In the genomic region with DNA sequence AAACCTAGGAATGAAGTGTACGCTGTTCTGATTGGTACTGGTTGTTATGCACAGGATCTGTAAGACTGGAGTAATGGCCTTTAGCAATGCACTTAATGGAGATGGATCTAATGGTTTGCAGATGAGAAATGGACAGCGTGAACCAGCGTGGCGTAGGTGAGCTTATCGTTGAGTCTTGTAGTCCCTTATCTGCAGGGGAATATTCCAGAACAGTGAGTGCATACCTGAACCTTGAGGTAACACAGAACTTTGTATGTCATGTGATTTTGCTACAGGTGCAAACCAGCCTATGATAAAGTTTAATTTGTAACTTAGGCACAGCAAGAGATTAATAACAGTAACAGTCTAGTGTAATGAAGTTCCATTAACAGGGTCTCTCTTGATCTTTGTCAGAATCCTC, we compare ENCODE assay signal across 25 mouse cellular contexts. TPM values are rescaled to one million over a fixed set of nuclear protein-coding genes. Genes with fewer than 3 reads are reported as not detected.
DNase-seq lines count a peak whose midpoint lies in the region; ATAC-seq and TF ChIP-seq lines count a peak whose summit lies in the region.
"Had no signal": no experiment of that assay in that cellular context is flagged by ENCODE, and none has a peak within 500 bp of the region (broad histone marks: within the 10 kb centered on the region; RNA-seq: fewer than 3 reads in every experiment).

No protein-coding gene starts in this region.

- H3K4me2 ChIP-seq in liver, postnatal 0 days (ENCODE audit: low read depth, low read length), result no peak overlapping the region
- H3K4me2 ChIP-seq in intestine, embryonic 15.5 days (replicated peaks), result no peak overlapping the region
- no peak overlapping the region for H3K4me2 ChIP-seq in intestine, embryonic 16.5 days (ENCODE audit: low read depth, low read length)
- H3K4me2 ChIP-seq: embryonic facial prominence, embryonic 12.5 days; forebrain, embryonic 13.5 days; forebrain, embryonic 15.5 days had no signal

- peaks cover 36% of the 10 kb centered on the region; the same call in 1 of the 2 replicates for H3K79me2 ChIP-seq in liver, adult 2 months (ENCODE audit: control insufficient read depth, insufficient read depth, low read length)

- no peak overlapping the region for H3K27ac ChIP-seq in liver, adult 2 months (replicated peaks; ENCODE audit: insufficient read depth, low read depth, low read length)
- H3K27ac ChIP-seq in liver, postnatal 0 days (ENCODE audit: low read depth), result no peak overlapping the region
- no peak overlapping the region for H3K27ac ChIP-seq in intestine, embryonic 15.5 days
- H3K27ac ChIP-seq in intestine, embryonic 16.5 days (ENCODE audit: low read length), result peak overlapping the region; percentile 6; the same call in 1 of the 2 replicates
- H3K27ac ChIP-seq in small intestine, adult 2 months (ENCODE audit: insufficient read depth, low read depth, low read length), result peak overlapping the region; percentile 75
- no peak overlapping the region for H3K27ac ChIP-seq in embryonic facial prominence, embryonic 10.5 days (replicated peaks)
- H3K27ac ChIP-seq: embryonic facial prominence, embryonic 12.5 days; forebrain, embryonic 13.5 days; forebrain, embryonic 15.5 days had no signal

- H3K9ac ChIP-seq in liver, adult 2 months (ENCODE audit: low read depth, low read length), result no peak overlapping the region
- no peak overlapping the region for H3K9ac ChIP-seq in liver, postnatal 0 days (replicated peaks)
- H3K9ac ChIP-seq in intestine, embryonic 15.5 days, result no peak overlapping the region
- H3K9ac ChIP-seq in intestine, embryonic 16.5 days (ENCODE audit: low read depth, low read length), result no peak overlapping the region
- H3K9ac ChIP-seq: embryonic facial prominence, embryonic 12.5 days; forebrain, embryonic 13.5 days; forebrain, embryonic 15.5 days; forebrain, postnatal 0 days had no signal

- no peaks in the 10 kb centered on the region for H3K27me3 ChIP-seq in liver, adult 2 months (ENCODE audit: control insufficient read depth, insufficient read depth, low read length)
- H3K27me3 ChIP-seq in liver, postnatal 0 days (ENCODE audit: insufficient read depth, low read length), result no peaks in the 10 kb centered on the region
- H3K27me3 ChIP-seq in intestine, embryonic 15.5 days (replicated peaks), result no peaks in the 10 kb centered on the region
- no peaks in the 10 kb centered on the region for H3K27me3 ChIP-seq in intestine, embryonic 16.5 days (replicated peaks; ENCODE audit: control insufficient read depth, insufficient read depth, low read length)
- H3K27me3 ChIP-seq in small intestine, adult 2 months (ENCODE audit: control insufficient read depth, insufficient read depth, low read length), result no peaks in the 10 kb centered on the region
- no peaks in the 10 kb centered on the region for H3K27me3 ChIP-seq in embryonic facial prominence, embryonic 10.5 days (replicated peaks; ENCODE audit: low read depth, poor library complexity, severe bottlenecking)
- H3K27me3 ChIP-seq: embryonic facial prominence, embryonic 12.5 days; forebrain, embryonic 13.5 days; forebrain, embryonic 15.5 days had no signal

- no peaks in the 10 kb centered on the region for H3K9me3 ChIP-seq in liver, postnatal 0 days (ENCODE audit: low read length)
- H3K9me3 ChIP-seq in intestine, embryonic 15.5 days, result no peaks in the 10 kb centered on the region
- no peaks in the 10 kb centered on the region for H3K9me3 ChIP-seq in intestine, embryonic 16.5 days (ENCODE audit: control insufficient read depth, low read length)
- no peaks in the 10 kb centered on the region; the same call in 1 of the 2 replicates for H3K9me3 ChIP-seq in embryonic facial prominence, embryonic 10.5 days
- H3K9me3 ChIP-seq: embryonic facial prominence, embryonic 12.5 days; forebrain, embryonic 13.5 days; forebrain, embryonic 15.5 days had no signal

- 91% methylated on average over 5 of the region's 5 CpGs for WGBS in liver, adult 2 months
- 87% methylated on average over 5 of the region's 5 CpGs for WGBS in liver, postnatal 0 days (ENCODE audit: insufficient replicate concordance)
- WGBS in intestine, embryonic 15.5 days, result 80% methylated on average over 5 of the region's 5 CpGs
- 72% methylated on average over 5 of the region's 5 CpGs for WGBS in intestine, embryonic 16.5 days
- WGBS in small intestine, adult 2 months, result 37% methylated on average over 5 of the region's 5 CpGs
- WGBS in embryonic facial prominence, embryonic 10.5 days, result 95% methylated on average over 5 of the region's 5 CpGs

- no peaks in the 10 kb centered on the region for H3K36me3 ChIP-seq in liver, adult 2 months (ENCODE audit: control insufficient read depth, insufficient read depth, low read length)
- no peaks in the 10 kb centered on the region for H3K36me3 ChIP-seq in liver, postnatal 0 days (replicated peaks; ENCODE audit: insufficient read depth, low read length)
- H3K36me3 ChIP-seq in intestine, embryonic 15.5 days, result no peaks in the 10 kb centered on the region
- no peaks in the 10 kb centered on the region for H3K36me3 ChIP-seq in intestine, embryonic 16.5 days (ENCODE audit: control insufficient read depth, insufficient read depth, low read length)
- H3K36me3 ChIP-seq in small intestine, adult 2 months (ENCODE audit: control insufficient read depth, insufficient read depth, low read length), result no peaks in the 10 kb centered on the region
- peaks cover 21% of the 10 kb centered on the region for H3K36me3 ChIP-seq in embryonic facial prominence, embryonic 10.5 days (replicated peaks)
- H3K36me3 ChIP-seq: embryonic facial prominence, embryonic 12.5 days; forebrain, embryonic 15.5 days had no signal

- no peak for TF ChIP-seq EP300 in liver, postnatal 0 days (IDR thresholded peaks at IDR 0.05; ENCODE audit: low read depth)

- H3K4me1 ChIP-seq in liver, adult 2 months (ENCODE audit: control insufficient read depth, insufficient read depth, low read length), result peaks cover 31% of the 10 kb centered on the region
- peaks cover 24% of the 10 kb centered on the region for H3K4me1 ChIP-seq in liver, postnatal 0 days (ENCODE audit: insufficient read depth)
- peaks cover 14% of the 10 kb centered on the region for H3K4me1 ChIP-seq in intestine, embryonic 15.5 days (replicated peaks)
- H3K4me1 ChIP-seq in intestine, embryonic 16.5 days (ENCODE audit: control insufficient read depth, insufficient read depth, low read length), result peaks cover 37% of the 10 kb centered on the region
- H3K4me1 ChIP-seq in small intestine, adult 2 months (ENCODE audit: control insufficient read depth, insufficient read depth, insufficient read length, low read length), result peaks cover 18% of the 10 kb centered on the region; the same call in 1 of the 2 replicates
- H3K4me1 ChIP-seq in embryonic facial prominence, embryonic 10.5 days, result peaks cover 19% of the 10 kb centered on the region

- no peak for TF ChIP-seq CTCF in liver, adult 2 months (IDR thresholded peaks at IDR 0.05; ENCODE audit: low read depth, low read length)
- TF ChIP-seq CTCF in liver, postnatal 0 days (IDR thresholded peaks at IDR 0.05; ENCODE audit: low read depth), result no peak
- TF ChIP-seq CTCF in small intestine, adult 2 months (IDR thresholded peaks at IDR 0.05; ENCODE audit: extremely low read depth, insufficient read length, insufficient replicate concordance, low read depth, low read length), result no peak

- DNase-seq in liver, adult 2 months (ENCODE audit: extremely low read depth, low read depth, low spot score), result peak; percentile 55
- DNase-seq in liver, postnatal 0 days, result no peak
- no peak for DNase-seq in layer of hippocampus, postnatal 25 days (ENCODE audit: extremely low spot score in 1 of 2, low spot score in 1 of 2)
- DNase-seq in embryonic facial prominence, embryonic 10.5 days (ENCODE audit: low spot score), result no peak
- DNase-seq: adrenal gland, adult 2 months; adrenal gland, postnatal 10 days; adrenal gland, postnatal 25 days; cerebellum, adult 11 months; cerebellum, adult 18-20 months; cerebellum, adult 8-10 months; cerebellum, adult 9-11 months; cerebellum, postnatal 14 days; embryo, embryonic 11 days; forebrain, postnatal 0 days had no signal

- H3K4me3 ChIP-seq in liver, adult 2 months (ENCODE audit: insufficient read depth, low read depth, low read length), result no peak overlapping the region
- no peak overlapping the region for H3K4me3 ChIP-seq in liver, postnatal 0 days (ENCODE audit: low read depth, low read length)
- H3K4me3 ChIP-seq in intestine, embryonic 15.5 days (replicated peaks), result no peak overlapping the region
- H3K4me3 ChIP-seq in intestine, embryonic 16.5 days (ENCODE audit: low read length), result no peak overlapping the region
- H3K4me3 ChIP-seq in small intestine, adult 2 months (ENCODE audit: low read depth, low read length), result no peak overlapping the region
- no peak overlapping the region for H3K4me3 ChIP-seq in embryonic facial prominence, embryonic 10.5 days
- H3K4me3 ChIP-seq: embryonic facial prominence, embryonic 12.5 days; forebrain, embryonic 13.5 days; forebrain, embryonic 15.5 days had no signal

- TF ChIP-seq POLR2A in liver, adult 2 months (IDR thresholded peaks at IDR 0.05; ENCODE audit: extremely low read depth, insufficient read depth, low read length), result no peak
- no peak for TF ChIP-seq POLR2A in small intestine, adult 2 months (IDR thresholded peaks at IDR 0.05; ENCODE audit: low read depth, low read length)

- no peak for ATAC-seq in liver, postnatal 0 days
- peak; percentile 52 for ATAC-seq in intestine, embryonic 15.5 days
- peak; percentile 61 for ATAC-seq in intestine, embryonic 16.5 days
- ATAC-seq: forebrain, embryonic 13.5 days; forebrain, embryonic 15.5 days; forebrain, postnatal 0 days had no signal

RNA-seq across cellular contexts. Expression of a gene that starts 6.2 kb away (rescaled TPM):
- 26.6 and 31.8 TPM in 2 replicates for total RNA-seq in liver, adult 2 months (2014; rRNA removed)
- 59.7 and 73.9 TPM in 2 replicates for polyA plus RNA-seq in liver, adult 2 months (2012; rRNA removed)
- 9.3 and 9.8 TPM in 2 replicates for polyA plus RNA-seq in liver, postnatal 0 days (2015; fragmentation: Nextera tagmentation; extraction: Ambion mirVana)
- 37.3 and 38.1 TPM in 2 replicates for polyA plus RNA-seq in intestine, embryonic 15.5 days (2015; fragmentation: Nextera tagmentation; extraction: Ambion mirVana)
- 52.2 and 57.8 TPM in 2 replicates for polyA plus RNA-seq in intestine, embryonic 16.5 days (2015; fragmentation: Nextera tagmentation; extraction: Ambion mirVana)
- polyA plus RNA-seq in small intestine, adult 2 months (2012; rRNA removed), result 36.4 and 107 TPM in 2 replicates
- total RNA-seq in layer of hippocampus, postnatal 25 days (2021), result 10 to 100 TPM; 36.7 to 37.8 TPM
- polyA plus RNA-seq in embryonic facial prominence, embryonic 10.5 days (2016; fragmentation: Nextera tagmentation; extraction: Ambion mirVana), result 21.0 and 21.7 TPM in 2 replicates

RNA-seq across cellular contexts. Expression of a gene that starts 33.0 kb away (rescaled TPM):
- total RNA-seq in liver, adult 2 months (2014; rRNA removed), result not detected in 2 replicates
- polyA plus RNA-seq in liver, adult 2 months (2012; rRNA removed), result not detected in 2 replicates
- not detected in 2 replicates for polyA plus RNA-seq in liver, postnatal 0 days (2015; fragmentation: Nextera tagmentation; extraction: Ambion mirVana)
- polyA plus RNA-seq in intestine, embryonic 15.5 days (2015; fragmentation: Nextera tagmentation; extraction: Ambion mirVana), result 0.19 and 0.38 TPM in 2 replicates
- polyA plus RNA-seq in intestine, embryonic 16.5 days (2015; fragmentation: Nextera tagmentation; extraction: Ambion mirVana), result 0.15 and 0.29 TPM in 2 replicates
- 0.04 and 0.05 TPM in 2 replicates for polyA plus RNA-seq in small intestine, adult 2 months (2012; rRNA removed)
- total RNA-seq in layer of hippocampus, postnatal 25 days (2021), result not detected
- not detected in 2 replicates for polyA plus RNA-seq in embryonic facial prominence, embryonic 10.5 days (2016; fragmentation: Nextera tagmentation; extraction: Ambion mirVana)
- total RNA-seq: adrenal gland, adult 2 months; adrenal gland, postnatal 25 days; forebrain, postnatal 0 days had no signal
- polyA plus RNA-seq: adrenal gland, adult 2 months; brain, embryonic 14.5 days; C2C12; cortical plate, adult 2 months; forebrain, embryonic 11.5 days; forebrain, embryonic 13.5 days; forebrain, embryonic 15.5 days; forebrain, postnatal 0 days had no signal

RNA-seq across cellular contexts. Expression of a gene that starts 42.7 kb away (rescaled TPM):
- total RNA-seq in liver, adult 2 months (2014; rRNA removed), result 0.74 and 1.2 TPM in 2 replicates
- polyA plus RNA-seq in liver, adult 2 months (2012; rRNA removed), result 0.23 and 0.30 TPM in 2 replicates
- 0.31 and 0.44 TPM in 2 replicates for polyA plus RNA-seq in liver, postnatal 0 days (2015; fragmentation: Nextera tagmentation; extraction: Ambion mirVana)
- 0.38 and 0.78 TPM in 2 replicates for polyA plus RNA-seq in intestine, embryonic 15.5 days (2015; fragmentation: Nextera tagmentation; extraction: Ambion mirVana)
- 1.2 and 1.8 TPM in 2 replicates for polyA plus RNA-seq in intestine, embryonic 16.5 days (2015; fragmentation: Nextera tagmentation; extraction: Ambion mirVana)
- 0.11 and 0.28 TPM in 2 replicates for polyA plus RNA-seq in small intestine, adult 2 months (2012; rRNA removed)
- total RNA-seq in layer of hippocampus, postnatal 25 days (2021), result 10 to 100 TPM in 1 of 2 experiments, 1 to 10 TPM in 1; 8.1 to 14.3 TPM
- polyA plus RNA-seq in embryonic facial prominence, embryonic 10.5 days (2016; fragmentation: Nextera tagmentation; extraction: Ambion mirVana), result 0.22 and 0.25 TPM in 2 replicates
- total RNA-seq: MEL had no signal
- polyA plus RNA-seq: adrenal gland, adult 2 months had no signal

Comparison
In these comparisons a context has a peak if more than half of its experiments do, and no peak if none do; other contexts are left out.
1. H3K27ac ChIP-seq: peak in intestine, embryonic 16.5 days (single experiment) and small intestine, adult 2 months (single experiment); none in liver, adult 2 months (single experiment), liver, postnatal 0 days (single experiment), intestine, embryonic 15.5 days (single experiment) and embryonic facial prominence, embryonic 10.5 days (single experiment).